Mouse (Mus musculus): ENCODE measurements around the gene Platr17. TPM values are rescaled to one million over a fixed set of nuclear protein-coding genes. Genes with fewer than 3 reads are reported as not detected.
A peak's percentile ranks its signal among the peaks of the same experiment; 100 is the strongest.

Gene Platr17
- polyA plus RNA-seq, 1 experiment from 2014 or later = 0.91 TPM

- Histone ChIP-seq H3K9ac (no peak overlapping the region), H3K27me3 (no peaks in the 10 kb centered on the region), H3K36me3 (peaks cover 25% of the 10 kb centered on the region), H3K4me1 (replicated peaks) (peaks cover 55% of the 10 kb centered on the region), H3K4me2 (0 out of 2 replicates have a peak overlapping the region, but pooled peaks have one; percentile 18), H3K9me3 (replicated peaks) (no peaks in the 10 kb centered on the region), H3K4me3 (replicated peaks) (no peak overlapping the region), H3K27ac (peak overlapping the region; percentile 70)
- DNase-seq (peak; percentile 47), ATAC-seq (ENCODE audit: low read depth) (peak; percentile 39)
- 67% methylated on average over 10 of the region's 10 CpGs for WGBS (ENCODE audit: insufficient replicate concordance)
These were observed 19.8 kb downstream of the Platr17 start for GRCm38 (mm10) chr17:33924577-33925283.

- ATAC-seq (ENCODE audit: low read depth) (no peak), DNase-seq (no peak)
- Histone ChIP-seq H3K4me1 (replicated peaks) (peaks cover 61% of the 10 kb centered on the region), H3K9ac (no peak overlapping the region), H3K9me3 (replicated peaks) (no peaks in the 10 kb centered on the region), H3K4me2 (no peak overlapping the region), H3K27ac (peak overlapping the region; percentile 70), H3K36me3 (peaks cover 25% of the 10 kb centered on the region), H3K4me3 (replicated peaks) (no peak overlapping the region), H3K27me3 (no peaks in the 10 kb centered on the region)
- 86% methylated on average over 21 of the region's 21 CpGs for WGBS (ENCODE audit: insufficient replicate concordance)
These were observed 20.6 kb downstream of the Platr17 start for GRCm38 (mm10) chr17:33925406-33926116.

- ATAC-seq (ENCODE audit: low read depth) (no peak), DNase-seq (no peak)
- 79% methylated on average over 17 of the region's 17 CpGs for WGBS (ENCODE audit: insufficient replicate concordance)
- Histone ChIP-seq H3K27ac (no peak overlapping the region), H3K36me3 (peaks cover 25% of the 10 kb centered on the region), H3K27me3 (no peaks in the 10 kb centered on the region), H3K4me3 (replicated peaks) (no peak overlapping the region), H3K4me1 (replicated peaks) (peaks cover 63% of the 10 kb centered on the region), H3K9me3 (replicated peaks) (no peaks in the 10 kb centered on the region), H3K9ac (no peak overlapping the region), H3K4me2 (no peak overlapping the region)
These were observed 21.4 kb downstream of the Platr17 start for GRCm38 (mm10) chr17:33926207-33926932.

- no peaks in the 10 kb centered on the region for H3K27me3 ChIP-seq
- peak overlapping the region; percentile 88 for H3K4me3 ChIP-seq (replicated peaks)
- H3K9me3 ChIP-seq (replicated peaks) = no peaks in the 10 kb centered on the region
- ATAC-seq (ENCODE audit: low read depth) (no peak), DNase-seq (no peak)
- H3K9ac ChIP-seq = peak overlapping the region; percentile 92
- H3K36me3 ChIP-seq = peaks cover 41% of the 10 kb centered on the region
- peak overlapping the region; percentile 96; the same call in 1 of the 2 replicates for H3K27ac ChIP-seq
- WGBS (ENCODE audit: insufficient replicate concordance) = 49% methylated on average over 21 of the region's 21 CpGs
- peak overlapping the region; percentile 100 for H3K4me2 ChIP-seq
- peaks cover 73% of the 10 kb centered on the region for H3K4me1 ChIP-seq (replicated peaks)
These were observed 23.5 kb downstream of the Platr17 start for GRCm38 (mm10) chr17:33928251-33928947.

- Histone ChIP-seq H3K9me3 (replicated peaks) (no peaks in the 10 kb centered on the region), H3K36me3 (peaks cover 52% of the 10 kb centered on the region), H3K27ac (peak within 1 kb of the TSS; percentile 96), H3K27me3 (no peaks in the 10 kb centered on the region), H3K4me3 (replicated peaks) (peak within 1 kb of the TSS; percentile 88), H3K4me2 (peak within 1 kb of the TSS; percentile 100), H3K4me1 (replicated peaks) (peaks cover 65% of the 10 kb centered on the region), H3K9ac (peak within 1 kb of the TSS; percentile 92)
- ATAC-seq (ENCODE audit: low read depth) = peak; percentile 79
- peak; percentile 91 for DNase-seq
- WGBS (ENCODE audit: insufficient replicate concordance) = 0% methylated on average over 77 of the region's 80 CpGs
These were observed 24.7 kb downstream of the Platr17 start, which contains the start of gene Rgl2 for GRCm38 (mm10) chr17:33929371-33930279. Gene Rgl2 (plus strand): TSS chr17:33929543.

GRCm38 (mm10) chr17:33930280-33931158 lies 25.6 kb downstream of the Platr17 start:
- Histone ChIP-seq H3K27ac (peak overlapping the region; percentile 96), H3K36me3 (peaks cover 51% of the 10 kb centered on the region), H3K4me2 (peak overlapping the region; percentile 100), H3K27me3 (no peaks in the 10 kb centered on the region), H3K9me3 (replicated peaks) (no peaks in the 10 kb centered on the region), H3K4me1 (replicated peaks) (peaks cover 59% of the 10 kb centered on the region), H3K4me3 (replicated peaks) (peak overlapping the region; percentile 88), H3K9ac (peak overlapping the region; percentile 92)
- ATAC-seq (ENCODE audit: low read depth) = peak; percentile 17; the same call in 1 of the 2 replicates
- DNase-seq = peak; percentile 51
- 1% methylated on average over 45 of the region's 45 CpGs for WGBS (ENCODE audit: insufficient replicate concordance)

GRCm38 (mm10) chr17:33931159-33931866 lies 26.4 kb downstream of the Platr17 start:
- H3K9ac ChIP-seq = peak overlapping the region; percentile 92

GRCm38 (mm10) chr17:33931947-33932346 lies 27.0 kb downstream of the Platr17 start:
- Histone ChIP-seq H3K27me3 (no peaks in the 10 kb centered on the region), H3K36me3 (peaks cover 46% of the 10 kb centered on the region), H3K4me3 (replicated peaks) (no peak overlapping the region), H3K4me1 (replicated peaks) (peaks cover 55% of the 10 kb centered on the region), H3K9ac (no peak overlapping the region), H3K27ac (no peak overlapping the region), H3K4me2 (no peak overlapping the region), H3K9me3 (replicated peaks) (no peaks in the 10 kb centered on the region)
- no peak for ATAC-seq (ENCODE audit: low read depth)
- 93% methylated on average over 11 of the region's 11 CpGs for WGBS (ENCODE audit: insufficient replicate concordance)
- no peak for DNase-seq

More at GRCm38 (mm10) chr17:33931159-33931866, 26.4 kb downstream of the Platr17 start:
- Histone ChIP-seq H3K36me3 (peaks cover 47% of the 10 kb centered on the region), H3K4me2 (peak overlapping the region; percentile 100), H3K9me3 (replicated peaks) (no peaks in the 10 kb centered on the region), H3K27me3 (no peaks in the 10 kb centered on the region), H3K4me3 (replicated peaks) (peak overlapping the region; percentile 88), H3K27ac (peak overlapping the region; percentile 29), H3K4me1 (replicated peaks) (peaks cover 55% of the 10 kb centered on the region)
- DNase-seq (no peak), ATAC-seq (ENCODE audit: low read depth) (no peak)
- 50% methylated on average over 18 of the region's 18 CpGs for WGBS (ENCODE audit: insufficient replicate concordance)

- DNase-seq = no peak
- no peak for ATAC-seq (ENCODE audit: low read depth)
- Histone ChIP-seq H3K27ac (no peak overlapping the region), H3K9ac (no peak overlapping the region), H3K36me3 (peaks cover 51% of the 10 kb centered on the region), H3K4me3 (replicated peaks) (no peak overlapping the region), H3K27me3 (no peaks in the 10 kb centered on the region), H3K9me3 (replicated peaks) (no peaks in the 10 kb centered on the region), H3K4me2 (no peak overlapping the region), H3K4me1 (replicated peaks) (peaks cover 55% of the 10 kb centered on the region)
- 87% methylated on average over 14 of the region's 14 CpGs for WGBS (ENCODE audit: insufficient replicate concordance)
These were observed 27.5 kb downstream of the Platr17 start for GRCm38 (mm10) chr17:33932448-33932847.

All from liver, embryonic 13.5 days (tissue).